Mouse (Mus musculus) liver, postnatal 0 days (tissue): ENCODE data around the gene Tmem269.

Experiments
- CTCF ChIP-seq: sonication (generic); IDR thresholded peaks from 2 replicates; pipeline ENCODE4 v1.5.1; 2016; ENCODE audit warnings: antibody characterized with exemption, low read depth
- EP300 ChIP-seq: IDR thresholded peaks from 2 replicates; pipeline ENCODE4 v1.6.1; 2016; ENCODE audit warnings: antibody characterized with exemption, low read depth, mild to moderate bottlenecking

GRCm38 (mm10) chr4:119242571-119242970 lies 24.6 kb upstream of the Tmem269 start:
- no peak for TF ChIP-seq EP300
- TF ChIP-seq CTCF, result no peak
